Mouse (Mus musculus) hindbrain, embryonic 10.5 days (tissue): ENCODE data around the gene Ptprj. TPM values are rescaled to one million over a fixed set of nuclear protein-coding genes. Genes with fewer than 3 reads are reported as not detected.
A peak's percentile ranks its signal among the peaks of the same experiment; 100 is the strongest.

Experiments used
- DNase-seq: peaks from one replicate; pipeline ENCODE4 v3.0.0-alpha.2; 2017; ENCODE audit warnings: low spot score
- H3K27ac ChIP-seq: fragments of 300-500 bp; sonication (generic); 2 replicates; pipeline ENCODE4 v1.5.1; 2016; ENCODE audit warnings: mild to moderate bottlenecking, moderate library complexity
- H3K27me3 ChIP-seq: fragments of 300-500 bp; sonication (generic); 2 replicates; pipeline ENCODE4 v1.6.1; 2016; ENCODE audit warnings: mild to moderate bottlenecking; ENCODE audit not compliant: poor library complexity, insufficient read depth, severe bottlenecking
- H3K36me3 ChIP-seq: fragments of 300-500 bp; sonication (generic); 2 replicates; pipeline ENCODE4 v1.6.1; 2016; ENCODE audit warnings: mild to moderate bottlenecking, moderate library complexity
- H3K4me1 ChIP-seq: fragments of 300-500 bp; sonication (generic); replicated peaks from 2 replicates; pipeline ENCODE4 v1.6.1; 2016; ENCODE audit warnings: mild to moderate bottlenecking
- H3K4me3 ChIP-seq: fragments of 300-500 bp; sonication (generic); 2 replicates; pipeline ENCODE4 v1.5.1; 2016; ENCODE audit warnings: mild to moderate bottlenecking, moderate library complexity
- H3K9me3 ChIP-seq: fragments of 300-500 bp; sonication (generic); 2 replicates; pipeline ENCODE4 v1.6.1; 2016; ENCODE audit warnings: mild to moderate bottlenecking, moderate library complexity
- WGBS: fragments of 180-500 bp; shearing (Covaris S2); methylation state at CpG from one replicate; pipeline ENCODE4 v1.1.7; 2016; 5-methylcytosine and 5-hydroxymethylcytosine counted together
- polyA plus RNA-seq: library from polyadenylated mRNA; unstranded; fragments of >200 nt; fragmentation: Nextera tagmentation; extraction: Ambion mirVana; gene quantifications from 2 replicates; pipeline ENCODE4 v1.2.1, GENCODE M21; 2016

Gene Ptprj
- polyA plus RNA-seq, 1 experiment from 2014 or later, result 1.5 TPM

- no peak for DNase-seq
- no peak overlapping the region for H3K27ac ChIP-seq
- H3K9me3 ChIP-seq, result 0 out of 2 replicates have a peak, but pooled peaks cover 6% of the 10 kb centered on the region
- H3K4me3 ChIP-seq, result no peak overlapping the region
- no peaks in the 10 kb centered on the region for H3K27me3 ChIP-seq
- peaks cover 11% of the 10 kb centered on the region for H3K4me1 ChIP-seq
- 85% methylated on average over 5 of the region's 5 CpGs for WGBS
- H3K36me3 ChIP-seq, result no peaks in the 10 kb centered on the region
These were observed 33.3 kb downstream of the Ptprj start for GRCm38 (mm10) chr2:90547144-90547609.

- Histone ChIP-seq H3K4me1 (peaks cover 11% of the 10 kb centered on the region), H3K27me3 (no peaks in the 10 kb centered on the region), H3K4me3 (no peak overlapping the region), H3K27ac (no peak overlapping the region), H3K9me3 (no peaks in the 10 kb centered on the region), H3K36me3 (no peaks in the 10 kb centered on the region)
- WGBS, result 48% methylated on average over 5 of the region's 5 CpGs
- no peak for DNase-seq
These were observed 35.2 kb downstream of the Ptprj start for GRCm38 (mm10) chr2:90545261-90545660.

GRCm38 (mm10) chr2:90543989-90544388 is 36.5 kb downstream of the Ptprj start:
- H3K27ac ChIP-seq, result no peak overlapping the region
- no peaks in the 10 kb centered on the region for H3K9me3 ChIP-seq
- H3K4me1 ChIP-seq, result peaks cover 11% of the 10 kb centered on the region
- no peaks in the 10 kb centered on the region for H3K36me3 ChIP-seq
- 92% methylated on average over 3 of the region's 3 CpGs for WGBS
- H3K4me3 ChIP-seq, result no peak overlapping the region
- H3K27me3 ChIP-seq, result no peaks in the 10 kb centered on the region
- DNase-seq, result no peak

- Histone ChIP-seq H3K4me3 (no peak overlapping the region), H3K27ac (no peak overlapping the region), H3K27me3 (no peaks in the 10 kb centered on the region), H3K9me3 (no peaks in the 10 kb centered on the region), H3K36me3 (no peaks in the 10 kb centered on the region), H3K4me1 (peaks cover 11% of the 10 kb centered on the region)
- WGBS, result 89% methylated on average over 6 of the region's 6 CpGs
- no peak for DNase-seq
These were observed 37.2 kb downstream of the Ptprj start for GRCm38 (mm10) chr2:90543106-90543702.

GRCm38 (mm10) chr2:90542656-90543055 is 37.8 kb downstream of the Ptprj start:
- 89% methylated on average over 2 of the region's 2 CpGs for WGBS
- Histone ChIP-seq H3K36me3 (no peaks in the 10 kb centered on the region), H3K4me1 (peaks cover 11% of the 10 kb centered on the region), H3K4me3 (no peak overlapping the region), H3K9me3 (no peaks in the 10 kb centered on the region), H3K27me3 (no peaks in the 10 kb centered on the region), H3K27ac (no peak overlapping the region)
- no peak for DNase-seq

GRCm38 (mm10) chr2:90539206-90539605 is 41.2 kb downstream of the Ptprj start:
- WGBS, result 90% methylated on average over 4 of the region's 4 CpGs
- H3K9me3 ChIP-seq, result no peaks in the 10 kb centered on the region

GRCm38 (mm10) chr2:90537244-90537643 is 43.2 kb downstream of the Ptprj start:
- Histone ChIP-seq H3K4me1 (0 out of 2 replicates have a peak, but pooled peaks cover 6% of the 10 kb centered on the region), H3K9me3 (no peaks in the 10 kb centered on the region), H3K27ac (no peak overlapping the region), H3K36me3 (no peaks in the 10 kb centered on the region), H3K4me3 (no peak overlapping the region), H3K27me3 (no peaks in the 10 kb centered on the region)
- 82% methylated on average over 4 of the region's 4 CpGs for WGBS
- no peak for DNase-seq

More at GRCm38 (mm10) chr2:90539206-90539605, 41.2 kb downstream of the Ptprj start:
- Histone ChIP-seq H3K27ac (no peak overlapping the region), H3K4me3 (no peak overlapping the region), H3K36me3 (no peaks in the 10 kb centered on the region), H3K27me3 (no peaks in the 10 kb centered on the region), H3K4me1 (0 out of 2 replicates have a peak, but pooled peaks cover 6% of the 10 kb centered on the region)
- DNase-seq, result no peak

- Histone ChIP-seq H3K4me1 (0 out of 2 replicates have a peak, but pooled peaks cover 6% of the 10 kb centered on the region), H3K27ac (no peak overlapping the region), H3K9me3 (no peaks in the 10 kb centered on the region), H3K27me3 (no peaks in the 10 kb centered on the region), H3K36me3 (no peaks in the 10 kb centered on the region), H3K4me3 (no peak overlapping the region)
- 57% methylated on average over 9 of the region's 9 CpGs for WGBS
- DNase-seq, result no peak
These were observed 43.9 kb downstream of the Ptprj start for GRCm38 (mm10) chr2:90536555-90536954.

- H3K27me3 ChIP-seq, result no peaks in the 10 kb centered on the region
- no peak for DNase-seq
- H3K27ac ChIP-seq, result no peak overlapping the region
- no peaks in the 10 kb centered on the region for H3K9me3 ChIP-seq
- 0 out of 2 replicates have a peak, but pooled peaks cover 6% of the 10 kb centered on the region for H3K4me1 ChIP-seq
- no peaks in the 10 kb centered on the region for H3K36me3 ChIP-seq
- 87% methylated on average over 6 of the region's 6 CpGs for whole genome bisulfite sequencing
- no peak overlapping the region for H3K4me3 ChIP-seq
These were observed 45.7 kb downstream of the Ptprj start for GRCm38 (mm10) chr2:90534751-90535150.

- Histone ChIP-seq H3K27ac (no peak overlapping the region), H3K4me3 (no peak overlapping the region), H3K9me3 (no peaks in the 10 kb centered on the region), H3K4me1 (0 out of 2 replicates have a peak, but pooled peaks cover 6% of the 10 kb centered on the region), H3K27me3 (no peaks in the 10 kb centered on the region), H3K36me3 (no peaks in the 10 kb centered on the region)
- no peak for DNase-seq
- 90% methylated on average over 7 of the region's 7 CpGs for WGBS
These were observed 46.5 kb downstream of the Ptprj start for GRCm38 (mm10) chr2:90533944-90534343.

- H3K9me3 ChIP-seq, result no peaks in the 10 kb centered on the region
- no peak overlapping the region for H3K27ac ChIP-seq
- H3K36me3 ChIP-seq, result no peaks in the 10 kb centered on the region
- DNase-seq, result no peak
- 92% methylated on average over 5 of the region's 5 CpGs for WGBS
- no peaks in the 10 kb centered on the region for H3K27me3 ChIP-seq
- no peak overlapping the region for H3K4me3 ChIP-seq
- peaks cover 10% of the 10 kb centered on the region for H3K4me1 ChIP-seq
These were observed 48.4 kb downstream of the Ptprj start for GRCm38 (mm10) chr2:90532095-90532494.

GRCm38 (mm10) chr2:90528107-90528506 is 52.3 kb downstream of the Ptprj start:
- no peaks in the 10 kb centered on the region for H3K27me3 ChIP-seq
- peaks cover 21% of the 10 kb centered on the region for H3K4me1 ChIP-seq
- H3K36me3 ChIP-seq, result no peaks in the 10 kb centered on the region
- no peak overlapping the region for H3K27ac ChIP-seq
- H3K4me3 ChIP-seq, result no peak overlapping the region
- no peaks in the 10 kb centered on the region for H3K9me3 ChIP-seq
- DNase-seq, result no peak
- 91% methylated on average over 5 of the region's 5 CpGs for WGBS

- H3K27ac ChIP-seq, result peak overlapping the region; percentile 62
- H3K27me3 ChIP-seq, result no peaks in the 10 kb centered on the region
- H3K4me3 ChIP-seq, result no peak overlapping the region
- WGBS, result 31% methylated on average over 6 of the region's 6 CpGs
- no peaks in the 10 kb centered on the region for H3K36me3 ChIP-seq
- H3K4me1 ChIP-seq, result peaks cover 21% of the 10 kb centered on the region
- no peak for DNase-seq
- no peaks in the 10 kb centered on the region for H3K9me3 ChIP-seq
These were observed 53.5 kb downstream of the Ptprj start for GRCm38 (mm10) chr2:90526971-90527370.
